Mouse (Mus musculus) heart, embryonic 14.5 days (tissue): ENCODE data around the gene Ggt5. TPM values are rescaled to one million over a fixed set of nuclear protein-coding genes. Genes with fewer than 3 reads are reported as not detected.

Experiments
- ATAC-seq: fragments of 200-750 bp; cut with Nextera tagmentation; 2 replicates; pipeline ENCODE4 v1.8.0; 2017; ENCODE audit warnings: low read depth, moderate TSS enrichment; ENCODE audit not compliant: insufficient number of reproducible peaks, insufficient read depth, low FRiP score
- H3K27ac ChIP-seq, 2 experiments: fragments of 200-500 bp in 1 of 2; fragments of 300-500 bp in 1 of 2; sonication (generic) in 1 of 2; replicated peaks in 1 of 2; 2 replicates each; pipeline ENCODE4 v1.5.1; 2012 to 2014; ENCODE audit warnings: low read depth in 2 of 2, low read length in 2 of 2, control low read depth in 1 of 2, mild to moderate bottlenecking in 1 of 2, mixed read lengths in 1 of 2; ENCODE audit not compliant: control insufficient read depth in 1 of 2, insufficient read depth in 1 of 2
- H3K27me3 ChIP-seq: fragments of 300-500 bp; sonication (generic); 2 replicates; pipeline ENCODE4 v1.6.1; 2014; ENCODE audit warnings: mild to moderate bottlenecking, low read length, control low read depth; ENCODE audit not compliant: control insufficient read depth, insufficient read depth
- H3K36me3 ChIP-seq: fragments of 300-500 bp; sonication (generic); 2 replicates; pipeline ENCODE4 v1.6.1; 2014; ENCODE audit warnings: mild to moderate bottlenecking, control low read depth, low read length, mixed read lengths; ENCODE audit not compliant: control insufficient read depth, insufficient read depth
- H3K4me1 ChIP-seq, 2 experiments: fragments of 200-500 bp in 1 of 2; fragments of 300-500 bp in 1 of 2; sonication (generic) in 1 of 2; 2 replicates each; pipeline ENCODE4 v1.6.1; 2012 to 2014; ENCODE audit warnings: low read length in 2 of 2, control low read depth in 1 of 2, mixed read lengths in 1 of 2; ENCODE audit not compliant: control insufficient read depth in 2 of 2, insufficient read depth in 2 of 2
- H3K4me2 ChIP-seq: fragments of 300-500 bp; sonication (generic); 2 replicates; pipeline ENCODE4 v1.6.1; 2014; ENCODE audit warnings: mild to moderate bottlenecking, low read length
- H3K4me3 ChIP-seq, 2 experiments: fragments of 200-500 bp in 1 of 2; fragments of 300-500 bp in 1 of 2; sonication (generic) in 1 of 2; 2 replicates each; pipeline ENCODE4 v1.5.1; 2012 to 2014; ENCODE audit warnings: low read length in 2 of 2, mild to moderate bottlenecking in 2 of 2, control low read depth in 1 of 2, low read depth in 1 of 2, moderate library complexity in 1 of 2; ENCODE audit not compliant: control insufficient read depth in 1 of 2, insufficient read depth in 1 of 2
- H3K9ac ChIP-seq: fragments of 300-500 bp; sonication (generic); 2 replicates; pipeline ENCODE4 v1.6.1; 2014; ENCODE audit warnings: mild to moderate bottlenecking, low read length
- H3K9me3 ChIP-seq: fragments of 300-500 bp; sonication (generic); 2 replicates; pipeline ENCODE4 v1.6.1; 2016; ENCODE audit warnings: low read length, control low read depth; ENCODE audit not compliant: control insufficient read depth
- WGBS: fragments of 180-500 bp; shearing (Covaris S2); extraction: QIAGEN DNeasy Blood & Tissue Kit; methylation state at CpG from one replicate; pipeline ENCODE4 v1.1.7; 2014; 5-methylcytosine and 5-hydroxymethylcytosine counted together
- polyA plus RNA-seq: library from polyadenylated mRNA; unstranded; fragments of >200 nt; fragmentation: Nextera tagmentation; extraction: Ambion mirVana; gene quantifications from 2 replicates; pipeline ENCODE4 v1.2.1, GENCODE M21; 2014

The Ggt5 gene
- polyA plus RNA-seq, 1 experiment from 2014 or later: 7.6 TPM

- Histone ChIP-seq H3K4me2 (no peak overlapping the region), H3K36me3 (no peaks in the 10 kb centered on the region), H3K4me1 (peaks cover 0 to 2% of the 10 kb centered on the region in 2 experiments; a peak in 1 of 4 replicates), H3K27me3 (no peaks in the 10 kb centered on the region), H3K9me3 (0 out of 2 replicates have a peak, but pooled peaks cover 3% of the 10 kb centered on the region), H3K4me3 (no peak overlapping the region), H3K27ac (no peak overlapping the region), H3K9ac (no peak overlapping the region)
- no peak for ATAC-seq
- WGBS: 89% methylated on average over 8 of the region's 8 CpGs
Observed at GRCm38 (mm10) chr10:75634610-75635009, 45.5 kb downstream of the Ggt5 start.

GRCm38 (mm10) chr10:75635019-75635692 lies 46.0 kb downstream of the Ggt5 start:
- Histone ChIP-seq H3K4me2 (no peak overlapping the region), H3K4me1 (peaks cover 0 to 2% of the 10 kb centered on the region in 2 experiments; a peak in 1 of 4 replicates), H3K4me3 (no peak overlapping the region), H3K9ac (no peak overlapping the region), H3K27me3 (no peaks in the 10 kb centered on the region), H3K9me3 (no peaks in the 10 kb centered on the region), H3K27ac (no peak overlapping the region), H3K36me3 (no peaks in the 10 kb centered on the region)
- WGBS: 64% methylated on average over 14 of the region's 14 CpGs
- no peak for ATAC-seq

- Histone ChIP-seq H3K4me1 (peaks cover 0 to 2% of the 10 kb centered on the region in 2 experiments; a peak in 1 of 4 replicates), H3K9ac (no peak overlapping the region), H3K9me3 (no peaks in the 10 kb centered on the region), H3K4me3 (no peak overlapping the region), H3K27ac (no peak overlapping the region), H3K27me3 (no peaks in the 10 kb centered on the region), H3K36me3 (no peaks in the 10 kb centered on the region), H3K4me2 (no peak overlapping the region)
- ATAC-seq: no peak
- WGBS: 2% methylated on average over 9 of the region's 9 CpGs
Observed at GRCm38 (mm10) chr10:75635693-75636055, 46.5 kb downstream of the Ggt5 start.

- Histone ChIP-seq H3K4me3 (no peak overlapping the region), H3K9me3 (no peaks in the 10 kb centered on the region)
- WGBS: 86% methylated on average over 12 of the region's 12 CpGs
Observed at GRCm38 (mm10) chr10:75636084-75636786, 47.1 kb downstream of the Ggt5 start.

GRCm38 (mm10) chr10:75637711-75638110 lies 48.6 kb downstream of the Ggt5 start:
- Histone ChIP-seq H3K4me1 (peaks cover 0 to 1% of the 10 kb centered on the region in 2 experiments; a peak in 1 of 4 replicates), H3K9me3 (no peaks in the 10 kb centered on the region), H3K36me3 (no peaks in the 10 kb centered on the region), H3K27me3 (no peaks in the 10 kb centered on the region), H3K4me2 (no peak overlapping the region), H3K27ac (no peak overlapping the region), H3K4me3 (no peak overlapping the region), H3K9ac (no peak overlapping the region)
- no peak for ATAC-seq
- 78% methylated on average over 11 of the region's 11 CpGs for WGBS

More at GRCm38 (mm10) chr10:75636084-75636786, 47.1 kb downstream of the Ggt5 start:
- Histone ChIP-seq H3K27ac (no peak overlapping the region), H3K27me3 (no peaks in the 10 kb centered on the region), H3K36me3 (no peaks in the 10 kb centered on the region), H3K4me2 (no peak overlapping the region), H3K4me1 (peaks cover 0 to 2% of the 10 kb centered on the region in 2 experiments; a peak in 1 of 4 replicates), H3K9ac (no peak overlapping the region)
- no peak for ATAC-seq

GRCm38 (mm10) chr10:75641721-75642222 lies 52.6 kb downstream of the Ggt5 start:
- Histone ChIP-seq H3K4me3 (no peak overlapping the region), H3K27ac (no peak overlapping the region), H3K4me2 (no peak overlapping the region), H3K4me1 (peaks cover 9 to 19% of the 10 kb centered on the region in 2 experiments), H3K9me3 (no peaks in the 10 kb centered on the region), H3K9ac (no peak overlapping the region), H3K36me3 (peaks cover 17% of the 10 kb centered on the region), H3K27me3 (no peaks in the 10 kb centered on the region)
- ATAC-seq: no peak
- WGBS: 86% methylated on average over 7 of the region's 7 CpGs

- no peak for ATAC-seq
- Histone ChIP-seq H3K27me3 (no peaks in the 10 kb centered on the region), H3K4me1 (peaks cover 15 to 25% of the 10 kb centered on the region in 2 experiments), H3K4me3 (no peak overlapping the region), H3K9ac (no peak overlapping the region), H3K36me3 (peaks cover 17% of the 10 kb centered on the region), H3K27ac (no peak overlapping the region), H3K4me2 (no peak overlapping the region), H3K9me3 (no peaks in the 10 kb centered on the region)
- WGBS: 74% methylated on average over 9 of the region's 9 CpGs
Observed at GRCm38 (mm10) chr10:75642436-75642835, 53.3 kb downstream of the Ggt5 start.
